Mouse (Mus musculus) liver, embryonic 15.5 days (tissue): ENCODE measurements around the gene 6430550D23Rik. TPM values are rescaled to one million over a fixed set of nuclear protein-coding genes. Genes with fewer than 3 reads are reported as not detected.

Experiments used
- ATAC-seq: fragments of 200-750 bp; cut with Nextera tagmentation; 2 replicates; pipeline ENCODE4 v1.8.0; 2017; ENCODE audit warnings: moderate number of reproducible peaks, mild to moderate bottlenecking, moderate library complexity; ENCODE audit not compliant: insufficient read depth
- H3K27ac ChIP-seq: fragments of 300-500 bp; sonication (generic); replicated peaks from 2 replicates; pipeline ENCODE4 v1.5.1; 2015; ENCODE audit warnings: mild to moderate bottlenecking, inconsistent platforms
- H3K27me3 ChIP-seq: fragments of 300-500 bp; sonication (generic); 2 replicates; pipeline ENCODE4 v1.6.1; 2015; ENCODE audit warnings: mild to moderate bottlenecking, inconsistent platforms
- H3K36me3 ChIP-seq: fragments of 300-500 bp; sonication (generic); replicated peaks from 2 replicates; pipeline ENCODE4 v1.6.1; 2015; ENCODE audit warnings: moderate library complexity, mild to moderate bottlenecking, inconsistent platforms
- H3K4me1 ChIP-seq: fragments of 300-500 bp; sonication (generic); replicated peaks from 2 replicates; pipeline ENCODE4 v1.6.1; 2015; ENCODE audit warnings: inconsistent platforms
- H3K4me2 ChIP-seq: fragments of 300-500 bp; sonication (generic); 2 replicates; pipeline ENCODE4 v1.6.1; 2015; ENCODE audit warnings: moderate library complexity, mild to moderate bottlenecking, inconsistent platforms
- H3K4me3 ChIP-seq: fragments of 300-500 bp; sonication (generic); replicated peaks from 2 replicates; pipeline ENCODE4 v1.5.1; 2015; ENCODE audit warnings: mild to moderate bottlenecking, inconsistent platforms
- H3K9ac ChIP-seq: fragments of 300-500 bp; sonication (generic); 2 replicates; pipeline ENCODE4 v1.6.1; 2015; ENCODE audit warnings: moderate library complexity, mild to moderate bottlenecking, inconsistent platforms
- H3K9me3 ChIP-seq: fragments of 300-500 bp; sonication (generic); replicated peaks from 2 replicates; pipeline ENCODE4 v1.6.1; 2016; ENCODE audit warnings: inconsistent platforms
- WGBS: fragments of 180-500 bp; shearing (Covaris S2); methylation state at CpG from one replicate; pipeline ENCODE4 v1.1.7; 2015; ENCODE audit warnings: mixed read lengths; ENCODE audit not compliant: insufficient replicate concordance; 5-methylcytosine and 5-hydroxymethylcytosine counted together
- polyA plus RNA-seq: library from polyadenylated mRNA; unstranded; fragments of >200 nt; fragmentation: Nextera tagmentation; extraction: Ambion mirVana; gene quantifications from 2 replicates; pipeline ENCODE4 v1.2.1, GENCODE M21; 2015

6430550D23Rik gene
- 0.78 and 0.90 TPM in 2 replicates for polyA plus RNA-seq

- peak; percentile 100 for ATAC-seq
- Histone ChIP-seq H3K9me3 (no peaks in the 10 kb centered on the region), H3K27me3 (no peaks in the 10 kb centered on the region), H3K4me2 (peak within 1 kb of the TSS; percentile 82), H3K27ac (peak within 1 kb of the TSS; percentile 83), H3K4me3 (peak within 1 kb of the TSS; percentile 77), H3K36me3 (peaks cover 38% of the 10 kb centered on the region), H3K9ac (peak within 1 kb of the TSS; percentile 72), H3K4me1 (peaks cover 24% of the 10 kb centered on the region)
- under 1% methylated on average over 45 of the region's 45 CpGs for WGBS
Measured at GRCm38 (mm10) chr2:156007888-156008532, at the start of gene 6430550D23Rik, which contains the start of gene Ergic3. TSS of gene 6430550D23Rik (minus strand) at chr2:156007977. TSS of gene Ergic3 (plus strand) at chr2:156008045.

- H3K4me1 ChIP-seq = no peaks in the 10 kb centered on the region
- no peak within 1 kb of the TSS for H3K9ac ChIP-seq
- no peak within 1 kb of the TSS for H3K4me3 ChIP-seq
- no peak within 1 kb of the TSS for H3K27ac ChIP-seq
- no peaks in the 10 kb centered on the region for H3K9me3 ChIP-seq
- no peak within 1 kb of the TSS for H3K4me2 ChIP-seq
- H3K36me3 ChIP-seq = no peaks in the 10 kb centered on the region
- peaks cover 46% of the 10 kb centered on the region for H3K27me3 ChIP-seq
- ATAC-seq = no peak
- WGBS = 61% methylated on average over 9 of the region's 9 CpGs
Measured at GRCm38 (mm10) chr2:156052816-156053215, 45.0 kb upstream of the 6430550D23Rik start, which contains the start of gene Fer1l4. TSS of gene Fer1l4 (minus strand) at chr2:156052947.

- no peak overlapping the region for H3K4me2 ChIP-seq
- ATAC-seq = no peak
- H3K4me3 ChIP-seq = no peak overlapping the region
- WGBS = 10% methylated on average over 19 of the region's 19 CpGs
- no peaks in the 10 kb centered on the region for H3K4me1 ChIP-seq
- no peak overlapping the region for H3K27ac ChIP-seq
- no peaks in the 10 kb centered on the region for H3K9me3 ChIP-seq
- peaks cover 65% of the 10 kb centered on the region for H3K27me3 ChIP-seq
- H3K9ac ChIP-seq = no peak overlapping the region
- H3K36me3 ChIP-seq = no peaks in the 10 kb centered on the region
Measured at GRCm38 (mm10) chr2:156047929-156048328, 40.2 kb upstream of the 6430550D23Rik start.

GRCm38 (mm10) chr2:156042903-156043302 lies 35.1 kb upstream of the 6430550D23Rik start:
- Histone ChIP-seq H3K4me2 (no peak overlapping the region), H3K27me3 (peaks cover 32% of the 10 kb centered on the region), H3K4me1 (no peaks in the 10 kb centered on the region), H3K9ac (no peak overlapping the region), H3K27ac (no peak overlapping the region), H3K4me3 (no peak overlapping the region), H3K36me3 (no peaks in the 10 kb centered on the region), H3K9me3 (no peaks in the 10 kb centered on the region)
- WGBS = 59% methylated on average over 8 of the region's 8 CpGs
- ATAC-seq = no peak

GRCm38 (mm10) chr2:156039390-156039789 lies 31.6 kb upstream of the 6430550D23Rik start:
- Histone ChIP-seq H3K4me2 (no peak overlapping the region), H3K27me3 (peaks cover 9% of the 10 kb centered on the region; the same call in 1 of the 2 replicates), H3K36me3 (no peaks in the 10 kb centered on the region), H3K27ac (no peak overlapping the region), H3K9me3 (no peaks in the 10 kb centered on the region), H3K4me1 (no peaks in the 10 kb centered on the region), H3K4me3 (no peak overlapping the region), H3K9ac (no peak overlapping the region)
- ATAC-seq = no peak
- WGBS = 79% methylated on average over 3 of the region's 3 CpGs

- peaks cover 35% of the 10 kb centered on the region for H3K4me1 ChIP-seq
- no peak overlapping the region for H3K27ac ChIP-seq
- no peak overlapping the region for H3K4me2 ChIP-seq
- no peak for ATAC-seq
- no peaks in the 10 kb centered on the region for H3K9me3 ChIP-seq
- no peaks in the 10 kb centered on the region for H3K27me3 ChIP-seq
- H3K4me3 ChIP-seq = no peak overlapping the region
- no peaks in the 10 kb centered on the region for H3K36me3 ChIP-seq
- no peak overlapping the region for H3K9ac ChIP-seq
Measured at GRCm38 (mm10) chr2:156025482-156025881, 17.7 kb upstream of the 6430550D23Rik start.

GRCm38 (mm10) chr2:156021765-156022164 lies 14.0 kb upstream of the 6430550D23Rik start:
- Histone ChIP-seq H3K4me3 (no peak overlapping the region), H3K9ac (no peak overlapping the region), H3K27me3 (no peaks in the 10 kb centered on the region), H3K4me1 (peaks cover 40% of the 10 kb centered on the region), H3K36me3 (peaks cover 21% of the 10 kb centered on the region), H3K9me3 (no peaks in the 10 kb centered on the region), H3K4me2 (no peak overlapping the region), H3K27ac (peak overlapping the region; percentile 54)
- 45% methylated on average over 2 of the region's 2 CpGs for WGBS
- peak; percentile 61 for ATAC-seq

GRCm38 (mm10) chr2:156021219-156021618 lies 13.4 kb upstream of the 6430550D23Rik start:
- 30% methylated on average over 8 of the region's 8 CpGs for WGBS
- peak; percentile 76 for ATAC-seq
- H3K27ac ChIP-seq = peak overlapping the region; percentile 54

GRCm38 (mm10) chr2:156018106-156018505 lies 10.3 kb upstream of the 6430550D23Rik start:
- H3K27me3 ChIP-seq = no peaks in the 10 kb centered on the region
- 78% methylated on average over 3 of the region's 3 CpGs for WGBS
- H3K36me3 ChIP-seq = peaks cover 57% of the 10 kb centered on the region
- H3K4me3 ChIP-seq = no peak overlapping the region
- no peak for ATAC-seq
- H3K27ac ChIP-seq = no peak overlapping the region
- H3K4me1 ChIP-seq = peaks cover 31% of the 10 kb centered on the region
- H3K4me2 ChIP-seq = no peak overlapping the region
- no peaks in the 10 kb centered on the region for H3K9me3 ChIP-seq
- H3K9ac ChIP-seq = no peak overlapping the region

More at GRCm38 (mm10) chr2:156021219-156021618, 13.4 kb upstream of the 6430550D23Rik start:
- peaks cover 26% of the 10 kb centered on the region for H3K36me3 ChIP-seq
- H3K4me3 ChIP-seq = no peak overlapping the region
- H3K9me3 ChIP-seq = no peaks in the 10 kb centered on the region
- H3K4me1 ChIP-seq = peaks cover 40% of the 10 kb centered on the region
- no peak overlapping the region for H3K4me2 ChIP-seq
- H3K9ac ChIP-seq = peak overlapping the region; percentile 29; the same call in 1 of the 2 replicates
- no peaks in the 10 kb centered on the region for H3K27me3 ChIP-seq

GRCm38 (mm10) chr2:156005393-156005792 lies 2.4 kb downstream of the 6430550D23Rik start:
- WGBS = 87% methylated on average over 4 of the region's 4 CpGs
- Histone ChIP-seq H3K9ac (no peak overlapping the region), H3K4me3 (no peak overlapping the region), H3K9me3 (no peaks in the 10 kb centered on the region), H3K36me3 (peaks cover 22% of the 10 kb centered on the region), H3K4me1 (peaks cover 24% of the 10 kb centered on the region), H3K4me2 (no peak overlapping the region), H3K27me3 (no peaks in the 10 kb centered on the region), H3K27ac (no peak overlapping the region)
- ATAC-seq = no peak

- Histone ChIP-seq H3K27ac (peak overlapping the region; percentile 91; the same call in 1 of the 2 replicates), H3K27me3 (no peaks in the 10 kb centered on the region), H3K9me3 (no peaks in the 10 kb centered on the region), H3K36me3 (peaks cover 94% of the 10 kb centered on the region), H3K9ac (peak overlapping the region; percentile 61), H3K4me2 (peak overlapping the region; percentile 80), H3K4me1 (peaks cover 83% of the 10 kb centered on the region), H3K4me3 (peak overlapping the region; percentile 58)
- 62% methylated on average over 14 of the region's 14 CpGs for WGBS
- ATAC-seq = peak; percentile 37
Measured at GRCm38 (mm10) chr2:155991863-155992321, 15.9 kb downstream of the 6430550D23Rik start.
